Mouse (Mus musculus) hindbrain, postnatal 0 days (tissue): ENCODE measurements at regions not wholly inside any gene's neighbourhood (a gene's known extent, or its start where the extent isn't known, plus 50 kb on each side); places are given as distances from the start of the nearest gene placed in this dataset.

Experiments used
- ATAC-seq: fragments of 200-750 bp; cut with Nextera tagmentation; 2 replicates; pipeline ENCODE4 v1.8.0; 2017; ENCODE audit warnings: mild to moderate bottlenecking, moderate TSS enrichment, moderate library complexity
- DNase-seq: peaks from one replicate; pipeline ENCODE4 v3.0.0-alpha.2; 2015; ENCODE audit warnings: low spot score
- H3K27ac ChIP-seq: fragments of 300-500 bp; sonication (generic); 2 replicates; pipeline ENCODE4 v1.5.1; 2014; ENCODE audit warnings: mild to moderate bottlenecking
- H3K27me3 ChIP-seq: fragments of 300-500 bp; sonication (generic); 2 replicates; pipeline ENCODE4 v1.6.1; 2014; ENCODE audit warnings: low read length, mixed read lengths; ENCODE audit not compliant: insufficient read depth
- H3K36me3 ChIP-seq: fragments of 300-500 bp; sonication (generic); 2 replicates; pipeline ENCODE4 v1.6.1; 2014; ENCODE audit warnings: low read length, mixed read lengths; ENCODE audit not compliant: insufficient read depth
- H3K4me1 ChIP-seq: fragments of 300-500 bp; sonication (generic); 2 replicates; pipeline ENCODE4 v1.6.1; 2014; ENCODE audit warnings: antibody characterized with exemption, low read length, mixed read lengths; ENCODE audit not compliant: insufficient read depth
- H3K4me2 ChIP-seq: fragments of 300-500 bp; sonication (generic); 2 replicates; pipeline ENCODE4 v1.6.1; 2014; ENCODE audit warnings: low read depth, mild to moderate bottlenecking, low read length, moderate library complexity, mixed read lengths
- H3K4me3 ChIP-seq: fragments of 300-500 bp; sonication (generic); 2 replicates; pipeline ENCODE4 v1.5.1; 2014; ENCODE audit warnings: low read length
- H3K9ac ChIP-seq: fragments of 300-500 bp; sonication (generic); replicated peaks from 2 replicates; pipeline ENCODE4 v1.6.1; 2014; ENCODE audit warnings: mild to moderate bottlenecking, low read length, moderate library complexity, mixed read lengths
- H3K9me3 ChIP-seq: fragments of 300-500 bp; sonication (generic); 2 replicates; pipeline ENCODE4 v1.6.1; 2016; ENCODE audit warnings: low read length, mixed read lengths
- CTCF ChIP-seq: IDR thresholded peaks from 2 replicates; pipeline ENCODE4 v1.5.1; 2016; ENCODE audit warnings: antibody characterized with exemption, control low read depth, low read depth
- WGBS: fragments of 180-500 bp; shearing (Covaris S2); extraction: QIAGEN DNeasy Blood & Tissue Kit; methylation state at CpG from one replicate; pipeline ENCODE4 v1.1.7; 2014; 5-methylcytosine and 5-hydroxymethylcytosine counted together

GRCm38 (mm10) chr10:120308681-120309080, 81.8 kb downstream of the Llph start:
- ATAC-seq, result no peak
- Histone ChIP-seq H3K27ac (no peak overlapping the region), H3K4me3 (no peak overlapping the region), H3K4me2 (no peak overlapping the region), H3K36me3 (no peaks in the 10 kb centered on the region), H3K27me3 (no peaks in the 10 kb centered on the region), H3K4me1 (no peaks in the 10 kb centered on the region), H3K9me3 (no peaks in the 10 kb centered on the region), H3K9ac (no peak overlapping the region)
- no peak for TF ChIP-seq CTCF
- DNase-seq, result no peak
- 62% methylated on average over 5 of the region's 5 CpGs for WGBS
